Mouse (Mus musculus) layer of hippocampus, adult 2 months (tissue): ENCODE results near the gene Epyc. TPM values are rescaled to one million over a fixed set of nuclear protein-coding genes. Genes with fewer than 3 reads are reported as not detected.
A peak's percentile ranks its signal among the peaks of the same experiment; 100 is the strongest.

ENCODE experiments used
- DNase-seq, 2 experiments: peaks; one replicate each; pipeline ENCODE4 v3.0.0; 2022; ENCODE audit warnings: low spot score in 2 of 2
- H3K27ac ChIP-seq: fragments of 200-600 bp; 2 replicates; pipeline ENCODE4 v1.8.1; 2022
- H3K4me3 ChIP-seq: fragments of 200-600 bp; 2 replicates; pipeline ENCODE4 v1.8.1; 2022; ENCODE audit warnings: mild to moderate bottlenecking
- CTCF ChIP-seq: fragments of 200-600 bp; conservative IDR thresholded peaks from 2 replicates; pipeline ENCODE4 v1.8.1; 2022; ENCODE audit warnings: antibody characterized with exemption, mild to moderate bottlenecking, moderate library complexity
- total RNA-seq, 2 experiments: library from RNA; stranded (reverse); gene quantifications; 2 replicates each; pipeline ENCODE4 v1.2.3; 2021

Gene Epyc
- total RNA-seq, 2 experiments from 2014 or later = not detected

- TF ChIP-seq CTCF = peak; percentile 79
- no peak overlapping the region for H3K4me3 ChIP-seq
These were observed 26.3 kb downstream of the Epyc start for GRCm38 (mm10) chr10:97670202-97670601.

DNA sequence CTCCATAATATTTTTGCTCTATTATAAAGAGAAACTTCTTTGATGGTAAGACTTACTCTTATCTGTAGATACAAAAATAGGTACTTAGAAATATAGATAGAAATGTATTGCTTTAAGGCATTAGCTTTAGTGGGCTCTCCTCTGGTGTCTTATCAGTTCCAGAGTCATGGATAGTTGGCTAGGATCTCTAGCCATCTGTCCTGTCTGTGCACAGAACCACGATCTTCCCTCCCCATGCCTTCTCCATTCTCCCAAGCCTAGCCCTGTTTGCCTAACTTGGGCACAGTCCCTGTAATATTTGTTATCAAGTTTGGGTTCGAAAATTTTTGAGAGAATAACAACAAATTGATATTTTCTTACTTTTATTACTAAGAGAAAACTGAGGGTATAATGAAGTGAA lies 29.4 kb downstream of the Epyc start:
- Histone ChIP-seq H3K4me3 (no peak overlapping the region), H3K27ac (no peak overlapping the region)
- DNase-seq = no peak
- no peak for TF ChIP-seq CTCF

More at GRCm38 (mm10) chr10:97670202-97670601, 26.3 kb downstream of the Epyc start:
- DNase-seq = peak; percentile 10 to 28
- no peak overlapping the region for H3K27ac ChIP-seq

- DNase-seq = no peak
- no peak for TF ChIP-seq CTCF
- H3K27ac ChIP-seq = no peak overlapping the region
- no peak overlapping the region for H3K4me3 ChIP-seq
These were observed 39.1 kb downstream of the Epyc start for GRCm38 (mm10) chr10:97682981-97683380.

DNA sequence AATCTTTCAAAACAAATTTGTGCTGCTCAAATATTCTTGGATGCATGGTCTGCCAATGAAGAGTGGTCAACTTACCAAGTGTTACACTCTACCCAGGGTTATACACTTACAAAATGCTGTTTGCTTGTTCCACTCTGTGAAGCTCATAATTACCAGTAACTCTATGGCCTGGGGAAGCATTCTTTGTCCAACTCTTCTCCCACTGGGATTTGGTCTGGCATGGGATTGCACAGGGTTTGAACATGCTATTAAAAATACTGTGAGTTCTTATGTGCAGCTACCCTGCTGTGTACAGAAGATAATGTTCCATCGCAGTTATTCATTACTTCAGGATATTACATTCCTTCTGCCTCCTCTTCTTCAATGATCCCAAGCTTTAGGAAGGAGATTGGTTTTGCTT lies 43.3 kb downstream of the Epyc start:
- DNase-seq = no peak
- TF ChIP-seq CTCF = no peak
- no peak overlapping the region for H3K4me3 ChIP-seq
- H3K27ac ChIP-seq = no peak overlapping the region

GRCm38 (mm10) chr10:97689425-97689824 lies 45.6 kb downstream of the Epyc start:
- TF ChIP-seq CTCF = peak; percentile 81
- no peak for DNase-seq
- no peak overlapping the region for H3K27ac ChIP-seq
- no peak overlapping the region for H3K4me3 ChIP-seq

GRCm38 (mm10) chr10:97692913-97693312 lies 49.0 kb downstream of the Epyc start, which contains the start of gene Ccer1:
Ccer1 (plus strand) TSS chr10:97693059.
- Histone ChIP-seq H3K4me3 (no peak within 1 kb of the TSS), H3K27ac (no peak within 1 kb of the TSS)
- DNase-seq = no peak
- TF ChIP-seq CTCF = no peak

DNA sequence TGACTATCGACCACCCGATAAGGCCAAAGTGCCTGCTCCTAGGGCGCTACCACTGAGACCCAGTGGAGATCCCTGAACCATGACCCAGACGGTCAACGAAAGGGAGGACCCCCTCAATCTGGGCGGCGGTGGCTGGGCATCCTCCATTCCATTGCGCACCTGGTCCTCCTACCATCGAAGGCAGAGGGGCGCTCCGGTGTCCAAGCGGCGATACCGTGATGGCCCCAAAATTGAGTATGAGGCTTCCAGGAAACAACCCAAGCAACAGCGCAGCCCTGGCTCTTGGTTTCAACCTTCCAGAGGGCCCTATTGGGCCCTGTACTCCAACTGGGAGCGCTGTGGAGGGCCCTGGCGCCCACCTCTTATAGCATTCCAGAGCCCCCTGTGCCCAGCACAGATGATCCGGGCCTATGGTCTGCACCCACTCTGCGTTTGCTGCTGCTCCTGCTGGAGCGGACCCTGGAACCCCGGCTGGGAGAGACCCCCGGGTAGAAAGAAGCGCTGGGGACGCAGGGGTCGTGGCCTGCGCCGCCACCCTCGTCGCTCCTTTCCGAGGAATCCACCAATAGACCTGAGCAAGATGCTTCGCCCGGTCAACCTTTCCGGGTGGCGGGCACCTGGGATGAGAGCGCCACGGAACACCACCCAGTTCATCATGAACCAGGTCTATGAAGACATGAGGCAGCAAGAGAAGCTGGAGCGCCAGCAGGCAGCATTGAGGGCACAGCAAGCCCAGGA lies 49.7 kb downstream of the Epyc start:
- no peak overlapping the region for H3K4me3 ChIP-seq
- H3K27ac ChIP-seq = no peak overlapping the region
- DNase-seq = no peak
- no peak for TF ChIP-seq CTCF

DNA sequence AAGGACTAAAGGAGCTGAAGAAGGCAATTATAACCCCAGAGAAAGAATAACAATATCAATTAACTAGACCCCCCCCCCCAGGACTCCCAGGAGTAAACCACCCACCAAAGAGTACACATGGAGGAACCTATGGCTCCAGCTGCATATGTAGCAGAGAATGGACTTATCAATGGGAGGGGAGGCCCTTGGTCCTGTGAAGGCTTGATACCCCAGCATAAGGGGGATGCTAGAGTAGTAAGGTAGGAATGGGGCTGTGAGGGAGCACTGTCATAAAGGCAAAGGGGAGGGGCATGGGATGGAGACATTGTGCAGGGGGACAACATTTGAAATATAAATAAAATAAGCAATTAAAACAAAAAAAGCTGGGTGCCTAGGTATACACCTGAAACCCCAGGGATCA lies 58.5 kb downstream of the Epyc start:
- Histone ChIP-seq H3K27ac (no peak overlapping the region), H3K4me3 (no peak overlapping the region)
- TF ChIP-seq CTCF = no peak
- no peak for DNase-seq

- H3K4me3 ChIP-seq = no peak overlapping the region
- no peak for DNase-seq
- peak; percentile 84 for TF ChIP-seq CTCF
- H3K27ac ChIP-seq = no peak overlapping the region
These were observed 60.7 kb downstream of the Epyc start for GRCm38 (mm10) chr10:97704562-97704961.

DNA sequence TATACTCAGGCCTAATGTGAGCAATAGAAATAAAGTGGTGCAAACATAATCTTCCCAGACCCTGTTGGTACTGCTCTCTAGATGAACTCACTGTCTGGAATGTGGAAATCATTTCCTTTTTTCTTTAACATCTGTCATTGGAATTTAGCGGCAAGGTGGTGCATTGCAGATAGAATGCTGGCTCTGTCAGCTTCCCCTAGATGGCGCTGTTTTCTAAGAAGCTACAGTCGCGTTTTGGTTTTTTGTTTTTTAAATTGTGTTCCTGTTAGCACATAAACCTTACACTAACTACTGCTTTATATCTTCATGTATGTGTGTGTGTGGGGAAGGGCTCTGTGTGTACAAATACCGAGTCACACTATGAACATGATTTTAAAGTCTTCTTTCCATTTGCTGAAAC lies 68.8 kb downstream of the Epyc start:
- Histone ChIP-seq H3K27ac (peak overlapping the region; percentile 48), H3K4me3 (no peak overlapping the region)
- peak; percentile 96 for TF ChIP-seq CTCF
- peak; percentile 38 to 48 for DNase-seq

DNA sequence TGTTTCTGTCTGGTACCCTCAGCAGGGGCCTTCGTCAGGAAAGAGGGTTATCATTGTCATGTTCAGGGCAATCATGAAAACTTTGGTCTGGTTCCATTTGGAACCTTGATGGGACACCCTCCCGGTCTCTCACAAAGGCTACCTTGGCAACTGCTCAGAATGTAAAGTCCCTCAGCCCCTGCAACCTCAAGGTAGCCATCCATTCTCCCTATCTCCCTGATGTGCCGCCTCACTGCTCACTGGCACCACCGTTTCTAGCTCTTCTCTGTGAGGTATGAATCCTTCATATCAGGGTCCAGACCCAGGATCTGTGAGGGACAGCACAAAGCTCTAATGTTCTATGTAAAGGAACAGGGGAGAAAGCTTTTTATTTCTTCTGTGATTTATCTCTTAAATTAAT lies 70.7 kb downstream of the Epyc start:
- H3K4me3 ChIP-seq = no peak overlapping the region
- H3K27ac ChIP-seq = peak overlapping the region; percentile 1; the same call in 1 of the 2 replicates
- no peak for DNase-seq
- TF ChIP-seq CTCF = no peak

DNA sequence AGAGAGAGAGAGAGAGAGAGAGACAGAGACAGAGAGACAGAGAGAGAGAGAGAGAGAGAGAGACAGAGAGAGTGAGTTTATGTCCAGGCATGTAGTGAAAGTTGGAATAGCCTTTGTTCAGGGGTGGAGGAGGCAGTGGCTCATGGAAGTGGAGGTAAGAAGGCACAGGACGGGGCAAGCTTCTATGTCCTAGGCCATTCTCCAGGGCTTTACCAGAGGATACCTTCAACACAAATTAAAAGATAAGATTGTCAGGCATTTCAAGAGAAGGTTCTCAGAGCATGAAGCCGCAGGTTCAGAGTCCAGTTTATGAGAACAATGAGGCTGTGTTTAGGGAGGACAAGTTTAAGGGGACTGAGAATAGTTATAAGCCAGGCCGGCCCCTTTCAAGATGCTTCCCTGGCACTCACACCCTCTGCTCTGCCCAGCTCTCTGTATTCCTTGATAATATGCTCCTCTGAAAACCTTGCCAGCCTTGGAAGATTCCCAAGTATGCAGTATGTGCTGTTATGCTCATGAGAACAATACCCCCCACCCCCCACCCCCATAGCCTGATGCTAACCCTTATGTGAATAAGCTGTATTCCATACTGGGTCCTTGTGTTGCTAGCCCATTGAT lies 71.5 kb downstream of the Epyc start:
- TF ChIP-seq CTCF = no peak
- no peak overlapping the region for H3K4me3 ChIP-seq
- peak in 1 of 2 experiments; percentile 50 for DNase-seq

GRCm38 (mm10) chr10:97717233-97717632 lies 73.4 kb downstream of the Epyc start:
- DNase-seq = peak in 1 of 2 experiments; percentile 32
- Histone ChIP-seq H3K27ac (peak overlapping the region; percentile 69; the same call in 1 of the 2 replicates), H3K4me3 (no peak overlapping the region)
- no peak for TF ChIP-seq CTCF

More for the DNA sequence above, 71.5 kb downstream of the Epyc start:
- H3K27ac ChIP-seq = peak overlapping the region; percentile 71

GRCm38 (mm10) chr10:97718021-97718420 lies 74.2 kb downstream of the Epyc start:
- no peak for TF ChIP-seq CTCF
- DNase-seq = peak in 1 of 2 experiments; percentile 57

More at GRCm38 (mm10) chr10:97718021-97718420, 74.2 kb downstream of the Epyc start:
- Histone ChIP-seq H3K4me3 (no peak overlapping the region), H3K27ac (peak overlapping the region; percentile 73)
